Mouse (Mus musculus) right cerebral cortex, postnatal 14 days (tissue): ENCODE measurements around the gene Arhgef3.
"Not testable (repeated sequence)": the region's sequence is repeated elsewhere in the genome, so short reads cannot be mapped to it uniquely, and the experiment has no call there.

ENCODE experiments used
- DNase-seq: peaks from one replicate; pipeline ENCODE4 v3.0.0; 2022

The Arhgef3 gene

DNA sequence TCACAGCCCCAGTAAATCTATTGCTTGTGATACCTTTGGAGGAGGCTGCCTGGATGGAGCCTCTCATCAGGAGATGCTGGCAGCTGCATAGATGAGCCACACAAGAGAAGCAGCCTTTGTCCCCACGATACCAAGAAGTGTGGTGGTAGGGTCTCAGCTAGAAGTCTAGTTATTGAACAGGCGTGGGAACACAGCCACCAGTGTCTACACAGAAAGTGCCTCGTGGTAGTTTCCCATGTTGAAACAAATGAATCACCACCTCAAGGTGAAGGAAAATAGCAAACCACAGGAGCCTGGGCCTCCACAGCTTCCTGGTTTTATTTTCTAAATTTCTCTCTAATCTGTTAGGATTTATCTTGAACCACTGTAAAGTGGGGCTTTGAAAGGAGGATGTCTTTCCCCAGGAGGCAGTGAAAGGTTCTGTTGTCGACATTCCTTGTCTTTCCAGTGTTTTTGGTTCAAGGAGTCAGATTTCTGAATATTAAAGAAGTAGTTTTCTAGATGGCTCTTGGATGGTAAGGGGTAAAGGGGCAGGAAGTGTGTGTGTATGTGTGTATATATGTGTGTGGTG is 119.7 kb downstream of the Arhgef3 start:
- no peak for DNase-seq

DNA sequence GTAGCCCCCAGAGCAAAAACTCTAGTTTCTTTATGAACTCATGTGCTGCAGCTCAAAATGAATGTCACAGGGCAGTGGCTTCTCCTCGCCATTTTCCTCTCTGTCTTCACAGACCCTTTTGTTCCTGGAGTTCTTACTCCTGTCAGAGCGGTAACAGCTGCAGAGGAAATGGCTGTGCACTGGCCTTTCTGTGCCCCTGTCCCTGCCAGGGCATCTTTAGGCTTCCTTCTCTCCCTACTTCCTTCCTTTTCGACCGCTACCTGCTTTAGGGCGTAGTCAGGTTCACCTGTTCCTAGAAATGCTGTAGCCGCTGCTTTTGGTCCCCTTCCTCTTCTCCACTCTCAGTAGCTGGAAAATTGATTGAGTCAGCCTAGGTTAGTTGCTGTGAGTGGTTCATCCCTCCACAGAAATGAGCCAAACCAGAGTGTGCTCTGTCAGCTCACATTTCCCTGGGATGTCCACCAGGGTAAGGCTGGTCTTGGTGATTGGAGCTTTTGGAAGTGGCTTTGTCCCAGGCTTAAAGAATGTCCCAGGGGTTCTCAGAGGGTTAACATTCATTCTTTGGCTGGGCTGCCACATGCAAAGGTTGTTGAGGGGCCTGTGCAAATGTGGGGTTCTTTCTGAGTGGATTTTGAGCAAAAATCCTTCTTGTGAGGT is 121.3 kb downstream of the Arhgef3 start:
- no peak for DNase-seq

DNA sequence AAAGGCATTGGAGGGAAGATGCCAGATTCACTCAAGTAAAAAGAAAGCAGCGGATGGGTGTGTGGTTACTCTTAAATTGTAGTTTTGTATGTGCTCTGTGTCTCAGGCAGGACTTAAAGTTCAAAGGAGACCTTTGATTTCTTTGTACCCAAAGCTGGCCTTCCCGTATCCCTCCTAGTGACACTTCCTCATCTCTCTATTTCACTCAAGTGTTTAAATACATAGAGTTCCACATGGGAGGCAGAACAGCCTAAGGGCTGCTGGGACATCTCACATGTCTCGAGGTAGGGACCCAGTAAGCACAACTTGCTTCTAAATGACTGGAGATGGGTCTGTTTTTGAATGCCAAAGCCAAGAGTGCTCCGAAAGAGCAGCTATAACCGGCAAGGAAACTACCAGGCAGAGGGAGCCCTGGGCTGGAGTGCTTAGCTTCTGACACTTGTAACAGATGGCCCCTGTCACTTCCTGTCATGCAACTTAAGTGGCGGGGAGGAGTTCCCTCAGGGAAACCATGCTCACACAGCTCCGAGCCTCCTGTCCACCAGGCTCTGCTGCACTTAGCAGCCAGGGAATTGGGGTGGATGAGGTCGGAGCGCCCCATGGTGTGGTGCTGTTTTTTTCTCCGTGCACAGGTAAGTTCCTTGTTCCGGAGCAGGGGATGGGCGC is 123.0 kb downstream of the Arhgef3 start:
- no peak for DNase-seq

DNA sequence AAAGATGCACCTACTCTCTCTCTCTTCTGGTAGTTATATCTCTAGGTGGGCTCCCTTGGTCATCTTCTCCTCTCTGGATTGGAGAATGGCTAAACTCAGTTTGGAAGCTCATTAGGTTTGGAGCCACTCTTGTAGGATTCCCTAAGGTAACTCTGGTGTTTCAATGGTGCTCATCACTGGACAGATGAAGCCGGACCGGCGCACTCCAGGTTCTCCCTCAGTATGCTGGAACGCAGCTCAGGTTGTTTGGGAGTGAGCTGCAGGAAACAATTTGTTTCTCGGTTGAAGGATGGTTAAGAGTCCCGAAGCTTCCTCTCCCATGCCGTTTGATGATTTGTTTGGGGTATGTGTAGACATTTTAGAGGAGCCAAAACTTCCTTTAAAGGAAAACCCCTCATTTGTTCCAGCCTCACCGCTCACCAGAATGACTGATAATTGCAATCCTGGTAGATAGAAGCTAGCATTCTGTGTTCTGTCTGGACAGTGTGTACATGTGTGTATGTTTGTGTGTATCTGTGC is 124.0 kb downstream of the Arhgef3 start:
- DNase-seq: no peak

DNA sequence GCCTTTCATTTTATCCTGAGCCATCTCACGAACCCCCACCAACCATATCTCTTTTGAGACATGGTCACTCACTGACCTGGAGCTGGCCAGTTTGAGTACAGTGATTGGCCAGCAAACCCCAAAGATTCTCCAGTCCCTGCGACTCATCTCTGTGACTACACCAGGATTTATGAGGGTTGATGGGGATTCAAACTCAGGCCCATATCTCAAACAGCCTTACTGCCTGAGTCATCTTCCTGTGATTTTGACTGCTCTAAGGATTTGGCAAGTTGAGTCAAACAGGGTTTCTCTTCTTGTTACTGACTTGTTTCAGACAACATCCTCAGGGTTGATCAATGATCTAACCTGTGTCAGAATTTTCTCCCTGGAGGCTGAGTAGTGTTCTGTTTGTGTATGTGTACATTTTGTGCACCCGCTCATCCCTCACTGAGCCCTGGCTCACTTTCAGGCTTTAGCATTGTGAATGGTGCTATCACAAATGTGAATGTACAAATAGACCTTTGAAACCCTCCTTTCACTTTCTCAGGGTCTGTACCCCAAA is 124.9 kb downstream of the Arhgef3 start:
- no peak for DNase-seq

DNA sequence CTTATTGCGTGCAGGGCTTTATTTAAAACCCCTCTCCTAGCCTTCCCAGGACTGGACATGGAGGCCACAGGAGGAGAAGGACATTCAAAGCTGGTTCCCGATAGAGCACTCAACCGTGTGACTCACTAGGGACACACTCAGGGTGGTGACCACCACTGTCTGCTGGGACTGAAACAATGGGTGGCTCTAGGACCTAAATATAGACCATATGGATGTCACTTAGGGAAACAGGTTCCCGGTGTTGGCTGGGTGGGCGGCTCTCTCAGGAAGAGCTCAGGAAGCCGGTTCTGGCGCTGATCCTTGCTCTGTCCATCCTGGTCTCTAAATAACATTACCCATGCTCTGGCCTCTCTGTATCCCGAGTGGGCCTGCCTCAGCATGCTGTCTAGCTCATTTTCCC is 127.6 kb downstream of the Arhgef3 start:
- DNase-seq: no peak

DNA sequence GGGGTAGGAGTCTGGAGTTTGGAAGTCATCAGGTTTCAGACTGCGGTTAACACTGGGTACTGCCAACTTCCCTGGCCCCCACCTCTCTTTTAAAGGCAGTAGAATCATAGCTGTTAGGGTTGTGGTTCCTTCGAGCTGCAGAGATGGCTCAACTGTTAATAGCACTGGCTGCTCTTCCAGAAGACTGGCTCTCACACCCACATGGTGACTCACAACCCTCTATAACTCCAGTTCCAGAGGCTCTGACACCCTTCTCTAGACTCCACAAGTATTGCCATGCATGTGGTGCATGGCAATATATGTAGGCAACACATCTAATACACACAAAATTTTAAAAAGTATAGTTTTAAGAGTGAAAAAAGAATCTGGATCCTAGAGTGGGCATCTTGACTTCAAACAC is 128.1 kb downstream of the Arhgef3 start:
- no peak for DNase-seq

DNA sequence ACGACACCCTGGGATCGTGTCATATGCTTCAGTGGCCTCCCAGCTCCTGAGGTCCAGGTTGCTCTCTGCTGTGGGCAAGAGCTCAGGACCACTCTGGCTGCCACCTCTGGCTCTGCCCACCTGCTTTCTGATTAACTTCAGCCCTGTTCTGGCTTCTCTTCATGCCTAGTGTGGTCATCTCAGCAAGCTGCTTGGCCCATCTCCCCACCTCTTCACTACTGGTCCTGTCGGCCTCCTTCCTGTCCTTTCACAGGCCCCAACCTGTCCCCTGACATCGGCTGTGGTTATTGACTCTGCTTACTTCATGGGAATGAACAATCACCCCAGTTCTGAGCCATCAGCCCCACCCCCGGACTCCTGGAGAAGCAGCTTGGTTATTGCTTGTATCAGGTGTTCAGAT is 128.9 kb downstream of the Arhgef3 start:
- no peak for DNase-seq

DNA sequence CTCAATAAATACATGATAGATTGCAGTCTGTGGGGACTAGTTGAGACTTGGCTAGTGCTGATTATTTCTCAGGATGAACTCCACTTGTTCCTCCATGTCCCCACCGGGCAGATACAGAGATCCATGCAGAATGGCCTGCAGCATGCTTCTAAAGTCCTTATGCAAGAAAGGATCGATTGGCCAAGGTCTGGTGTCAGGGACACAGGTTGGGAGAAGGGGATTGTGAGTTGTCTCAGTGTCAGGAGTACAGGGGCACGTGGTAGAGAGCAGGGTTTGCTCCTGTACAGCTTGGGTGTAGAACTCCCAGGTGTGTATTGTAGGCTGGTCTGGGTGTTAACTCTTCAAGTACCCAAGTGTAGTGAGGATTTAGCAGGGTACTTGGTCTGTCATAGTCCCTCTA is 130.2 kb downstream of the Arhgef3 start:
- no peak for DNase-seq

DNA sequence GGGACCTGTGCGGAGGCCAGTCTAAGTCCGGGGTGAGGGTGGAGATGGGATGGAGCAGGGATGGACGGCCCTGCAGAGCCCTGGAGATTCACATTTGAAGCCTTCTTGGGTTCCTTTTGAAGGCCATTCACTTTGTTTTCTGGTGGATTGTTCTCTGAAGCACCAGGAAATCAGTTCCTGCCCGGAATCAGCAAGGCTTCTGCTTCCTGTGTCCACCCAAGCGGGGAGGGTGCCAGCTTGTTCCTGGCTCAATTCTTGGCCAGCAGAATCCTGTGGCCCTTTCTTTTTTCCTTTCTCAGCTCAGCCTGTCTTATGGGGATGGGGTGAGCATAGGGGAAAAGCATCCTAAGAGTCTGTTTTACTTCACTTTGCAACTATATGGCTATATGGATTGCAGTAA is 131.7 kb downstream of the Arhgef3 start:
- DNase-seq: no peak

DNA sequence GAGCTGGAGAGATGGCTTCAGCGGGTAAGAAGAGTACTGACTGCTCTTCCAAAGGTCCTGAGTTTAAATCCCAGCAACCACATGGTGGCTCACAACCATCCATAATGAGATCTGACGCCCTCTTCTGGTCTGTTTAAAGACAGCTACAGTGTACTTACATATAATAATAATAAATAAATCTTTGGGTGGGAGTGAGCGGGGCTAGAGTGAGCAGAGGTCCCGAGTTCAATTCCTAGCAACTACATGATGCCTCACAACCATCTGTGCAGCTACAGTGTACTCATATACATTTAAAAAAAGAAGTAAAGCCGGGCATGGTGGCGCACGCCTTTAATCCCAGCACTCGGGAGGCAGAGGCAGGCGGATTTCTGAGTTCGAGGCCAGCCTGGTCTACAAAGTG is 132.2 kb downstream of the Arhgef3 start:
- DNase-seq: not testable (repeated sequence)

DNA sequence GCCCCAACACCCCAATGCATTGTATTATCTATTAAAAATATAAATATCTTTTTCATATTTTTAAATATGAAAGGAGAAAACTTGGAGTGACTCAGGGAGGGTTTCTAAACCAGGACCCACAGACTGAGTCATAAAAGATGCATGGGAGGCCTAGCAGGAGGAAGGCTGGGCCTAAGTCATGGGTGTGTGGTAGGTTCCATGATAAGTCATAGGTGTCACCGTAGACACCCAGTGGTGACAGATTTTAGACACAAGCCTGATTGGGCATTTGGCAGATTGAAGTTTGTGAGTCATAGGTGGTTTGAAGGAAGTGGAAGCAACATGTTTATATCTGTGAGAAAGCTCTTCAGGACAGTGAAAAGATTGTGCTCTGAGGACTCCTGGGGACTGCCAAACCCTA is 134.4 kb downstream of the Arhgef3 start:
- DNase-seq: no peak

DNA sequence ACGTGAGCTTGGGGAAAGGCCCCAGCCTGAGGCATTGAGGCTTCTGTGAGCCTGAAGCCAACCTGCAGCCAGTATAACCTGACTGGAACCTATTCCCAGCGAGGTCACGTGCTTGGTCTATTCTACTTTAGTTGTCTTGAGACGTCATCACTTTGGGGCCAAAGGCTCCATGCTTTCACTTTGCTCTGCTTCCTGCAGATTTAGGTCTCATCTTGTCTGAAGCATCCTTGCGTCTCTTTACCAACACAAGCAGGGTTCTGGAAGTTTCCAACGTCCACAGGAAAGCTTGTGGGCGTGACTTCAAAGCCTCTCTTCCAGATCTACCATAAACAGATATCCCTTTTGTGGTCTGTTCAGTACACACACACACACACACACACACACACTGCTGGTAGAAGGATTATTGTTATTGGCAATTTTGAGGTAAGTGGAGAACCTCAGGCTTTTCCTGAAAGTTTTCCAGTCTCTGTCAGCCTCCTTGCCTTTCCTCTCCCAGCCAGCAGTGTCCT is 135.6 kb downstream of the Arhgef3 start:
- no peak for DNase-seq

DNA sequence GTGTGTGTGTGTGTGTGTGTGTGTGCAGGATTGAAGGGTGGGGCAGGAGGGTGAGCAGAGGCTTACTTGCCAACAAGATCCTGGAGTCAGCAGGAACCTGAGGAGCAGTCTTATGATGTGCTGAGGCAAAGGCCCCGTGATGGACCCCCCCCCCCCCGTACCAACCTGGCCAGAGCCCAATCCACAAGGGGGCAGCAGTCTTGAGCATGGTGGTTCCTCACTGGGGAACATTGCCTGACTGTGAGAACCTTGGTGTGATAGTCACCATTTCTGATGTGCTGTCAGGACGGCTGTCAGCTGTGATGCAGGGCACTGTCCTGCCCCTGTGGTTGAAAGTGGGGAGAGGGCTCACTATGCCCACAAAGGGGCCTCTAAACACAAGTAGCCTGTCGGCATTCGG is 138.7 kb downstream of the Arhgef3 start:
- no peak for DNase-seq

DNA sequence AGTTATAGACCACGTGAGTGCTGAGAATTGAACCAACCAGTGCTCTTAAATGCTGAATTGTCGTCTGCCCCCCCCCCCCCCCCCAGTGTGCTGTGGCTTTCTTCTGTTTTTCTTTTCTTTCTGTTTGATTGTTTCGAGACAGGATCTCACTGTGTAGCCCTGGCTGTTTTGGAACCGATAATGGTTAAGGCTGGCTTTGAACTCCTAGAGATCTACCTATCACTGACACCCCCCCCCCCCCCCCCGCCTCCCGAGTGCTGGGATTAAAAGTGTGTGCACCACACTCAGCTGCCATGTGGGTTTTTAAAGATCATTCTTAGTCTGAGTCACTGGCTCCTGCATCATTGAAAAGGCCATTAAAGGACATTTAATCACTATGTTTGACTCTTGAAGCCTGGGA is 147.7 kb downstream of the Arhgef3 start:
- no peak for DNase-seq

DNA sequence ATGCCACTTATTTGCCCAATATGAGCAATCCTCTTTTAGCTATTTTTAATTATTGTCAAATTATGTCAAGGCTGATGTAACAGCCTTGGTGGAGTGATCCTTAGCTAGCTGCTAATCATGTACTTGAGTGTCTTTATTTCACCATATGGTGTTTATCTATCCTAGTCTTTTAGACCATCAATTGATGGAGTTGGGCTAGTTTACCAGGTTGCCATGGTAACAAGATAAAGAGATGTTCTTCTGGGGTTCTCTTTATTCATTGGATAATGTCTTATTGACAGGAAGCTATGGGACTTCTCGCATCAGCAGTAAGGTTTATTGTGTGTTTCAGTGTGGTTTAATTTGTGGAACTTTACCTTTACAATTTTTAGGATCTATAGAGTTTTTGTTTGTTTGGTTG is 151.9 kb downstream of the Arhgef3 start:
- DNase-seq: no peak

DNA sequence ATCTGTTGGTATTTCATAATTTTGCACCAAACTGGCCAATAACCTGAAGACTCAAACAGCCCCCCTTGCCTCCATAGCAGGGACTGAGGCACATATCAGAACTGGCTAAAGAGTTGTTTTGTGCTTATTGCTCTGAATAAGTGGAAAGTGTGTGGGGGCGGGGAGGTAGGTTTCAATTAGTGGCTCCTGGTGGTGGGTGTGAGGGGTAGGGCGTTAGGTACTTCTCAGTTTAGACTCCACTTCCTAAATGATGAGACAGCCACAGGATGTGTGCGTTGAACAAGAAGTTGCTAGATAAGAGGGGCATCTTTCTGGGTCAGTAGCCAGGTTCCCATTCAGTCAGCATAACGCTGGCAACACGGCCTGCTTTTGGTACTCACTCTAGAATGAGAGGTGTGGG is 153.4 kb downstream of the Arhgef3 start:
- no peak for DNase-seq

DNA sequence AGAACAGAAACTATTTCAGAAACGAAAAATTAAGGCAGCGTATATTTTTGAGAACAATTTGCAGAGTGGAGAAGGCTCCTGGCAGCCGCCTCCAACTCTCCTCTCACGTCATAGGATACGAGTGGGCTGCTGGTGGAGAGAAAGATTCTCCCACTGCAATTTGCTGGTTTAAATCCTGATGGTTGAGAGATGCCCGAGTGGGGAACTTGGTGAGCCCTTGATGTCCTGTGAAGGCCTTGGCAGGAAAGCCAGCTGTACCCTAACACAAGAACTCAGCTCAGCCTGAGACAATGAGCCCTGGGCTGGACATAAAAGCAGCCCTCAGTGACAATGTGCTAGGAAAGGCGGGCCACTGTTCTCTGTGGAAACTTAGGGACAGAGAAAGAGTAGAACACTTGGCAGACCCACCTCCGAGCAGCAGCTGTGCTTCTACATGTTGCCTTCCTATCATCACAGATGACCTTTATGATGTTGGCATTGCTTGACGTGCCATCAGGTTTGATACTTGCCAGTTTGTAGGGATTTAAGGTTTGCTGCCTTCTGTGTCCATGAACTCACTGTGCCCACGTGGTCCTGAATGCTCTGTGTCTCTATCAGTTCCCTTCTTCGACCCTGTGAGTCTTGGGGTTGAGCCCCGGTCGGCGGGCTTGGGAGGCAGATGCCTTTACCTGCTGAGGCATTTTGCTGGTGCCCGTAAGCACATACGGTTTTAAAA is 154.4 kb downstream of the Arhgef3 start:
- DNase-seq: peak; percentile 31

DNA sequence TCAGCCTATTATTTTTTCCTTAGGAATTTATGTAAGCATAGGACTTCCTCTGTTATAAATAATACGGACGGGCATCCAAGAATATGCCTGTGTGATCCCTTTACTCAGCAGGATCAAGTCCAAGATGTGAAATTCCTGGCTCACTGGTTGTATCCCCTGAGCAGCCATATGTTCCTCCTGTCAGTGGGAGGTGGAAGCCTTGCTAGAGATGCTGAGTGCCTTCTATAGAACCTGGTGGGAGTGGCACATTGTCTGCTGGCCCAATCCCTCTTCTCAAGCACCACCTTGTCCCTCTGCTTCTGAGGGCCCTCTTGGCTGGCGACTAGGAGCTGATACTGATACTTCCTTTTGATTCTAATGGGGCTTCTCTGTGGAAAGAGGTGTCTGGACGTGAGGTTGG is 155.1 kb downstream of the Arhgef3 start:
- DNase-seq: peak; percentile 16

DNA sequence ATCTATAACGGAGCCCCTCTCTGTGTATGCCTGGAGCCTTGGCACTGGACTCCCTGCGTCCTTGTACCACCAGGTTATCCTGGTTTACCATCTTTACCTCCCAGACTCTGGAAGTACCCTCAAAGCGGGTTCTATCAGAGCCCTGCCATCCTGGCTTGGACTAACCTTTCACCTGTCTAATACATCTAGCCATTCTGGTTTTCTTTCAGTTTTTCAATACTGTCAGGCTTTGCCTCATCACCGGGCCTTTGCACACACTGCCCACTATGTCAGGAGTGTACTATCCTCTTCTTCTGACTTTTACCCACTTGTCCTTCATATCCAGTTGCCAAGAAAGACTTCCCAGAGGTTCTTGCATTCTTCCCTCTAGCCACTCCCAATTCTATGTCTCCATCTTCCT is 155.8 kb downstream of the Arhgef3 start:
- DNase-seq: no peak

DNA sequence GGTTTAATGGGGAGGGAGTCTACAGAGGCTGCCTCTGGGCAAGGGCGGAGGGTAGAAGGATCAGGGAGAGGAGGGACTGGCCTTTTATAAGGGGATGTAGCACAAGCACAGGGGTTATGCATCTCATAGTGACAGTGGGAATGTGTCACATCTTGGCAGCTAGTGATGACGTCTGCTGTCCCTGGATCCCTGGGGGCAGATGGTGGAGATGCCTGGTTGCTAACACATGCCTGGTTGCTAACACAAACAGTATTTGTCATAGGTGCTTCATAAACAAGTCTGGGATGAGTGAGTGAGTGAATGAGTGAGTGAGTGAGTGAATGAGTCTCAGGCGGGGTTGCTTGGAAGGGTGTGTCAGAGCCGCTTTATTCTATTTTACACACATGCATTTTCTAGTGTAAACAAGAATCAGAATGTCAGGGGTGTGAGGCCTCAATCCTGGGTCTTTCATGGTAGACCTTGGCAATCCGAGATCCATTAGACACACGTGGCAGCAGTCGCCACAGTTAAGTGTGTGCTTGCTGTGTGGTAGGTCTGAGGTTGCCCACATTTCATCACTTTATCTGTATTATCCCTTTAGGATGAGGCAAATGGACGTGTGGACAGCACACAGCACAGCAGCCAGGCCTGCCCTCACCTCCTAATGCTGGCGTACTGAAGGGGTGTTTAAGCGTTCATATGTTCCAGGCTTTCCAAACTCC is 156.8 kb downstream of the Arhgef3 start:
- DNase-seq: no peak

DNA sequence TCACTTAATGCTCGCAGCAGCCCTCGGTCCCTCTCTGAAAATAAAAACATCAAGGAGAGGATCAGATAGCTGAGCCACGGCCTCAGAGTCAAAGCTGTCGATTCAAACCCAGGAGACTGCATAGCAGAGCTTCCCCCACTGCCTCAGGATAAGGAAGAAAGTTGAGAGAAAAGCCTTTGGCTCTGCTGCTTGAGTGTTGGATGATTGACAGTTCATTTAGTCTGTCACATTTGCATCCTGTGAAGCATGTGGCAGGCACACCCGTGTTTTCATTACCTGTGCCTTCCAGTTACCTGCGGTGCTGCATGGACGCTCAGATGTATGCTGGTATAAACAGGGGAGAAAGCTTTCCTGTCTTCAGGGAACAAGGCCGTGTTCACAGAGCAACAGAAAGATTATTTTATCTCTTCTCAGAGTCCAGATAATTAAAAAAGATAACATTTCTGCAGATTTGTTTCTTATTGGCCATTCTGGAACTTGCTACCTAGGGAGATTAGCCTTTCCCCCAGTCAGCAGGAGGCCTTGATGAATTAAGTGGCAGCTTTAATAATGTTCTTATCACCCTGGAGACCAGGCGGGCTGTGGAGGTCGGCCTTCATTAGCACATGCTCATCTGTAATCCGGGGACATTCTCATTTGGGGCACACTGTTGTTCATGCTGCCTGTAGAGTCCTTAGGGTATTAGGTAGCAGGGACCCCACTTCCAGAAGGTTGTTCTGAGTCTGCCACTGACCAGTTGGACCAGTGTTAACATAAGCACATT is 157.6 kb downstream of the Arhgef3 start:
- DNase-seq: no peak
